Mouse (Mus musculus): ENCODE measurements around the gene Ccr3.
"Not testable (repeated sequence)": the region's sequence is repeated elsewhere in the genome, so short reads cannot be mapped to it uniquely, and the experiment has no call there.

The Ccr3 gene

GRCm38 (mm10) chr9:124053532-124053931 lies 31.8 kb downstream of the Ccr3 start:
- no peak for DNase-seq (ENCODE audit: low spot score)

GRCm38 (mm10) chr9:124056158-124056709 lies 34.5 kb downstream of the Ccr3 start:
- no peak for DNase-seq (ENCODE audit: low spot score)

GRCm38 (mm10) chr9:124059660-124060352 lies 38.0 kb downstream of the Ccr3 start:
- no peak for DNase-seq (ENCODE audit: low spot score)

GRCm38 (mm10) chr9:124061474-124062432 lies 40.0 kb downstream of the Ccr3 start:
- not testable (repeated sequence) for DNase-seq (ENCODE audit: low spot score)

GRCm38 (mm10) chr9:124066572-124067103 lies 44.9 kb downstream of the Ccr3 start:
- DNase-seq (ENCODE audit: low spot score): no peak

- no peak for DNase-seq (ENCODE audit: low spot score)
These were observed 46.6 kb downstream of the Ccr3 start for GRCm38 (mm10) chr9:124068098-124069058.

- no peak for DNase-seq (ENCODE audit: low spot score)
These were observed 49.7 kb downstream of the Ccr3 start for GRCm38 (mm10) chr9:124071506-124071905.

- DNase-seq (ENCODE audit: low spot score): no peak
These were observed 58.0 kb downstream of the Ccr3 start for GRCm38 (mm10) chr9:124079803-124080202.

GRCm38 (mm10) chr9:124080471-124080870 lies 58.7 kb downstream of the Ccr3 start:
- DNase-seq (ENCODE audit: low spot score): not testable (repeated sequence)
